Comparison of ENCODE assay signal across 6 mouse cellular contexts in the genomic region with DNA sequence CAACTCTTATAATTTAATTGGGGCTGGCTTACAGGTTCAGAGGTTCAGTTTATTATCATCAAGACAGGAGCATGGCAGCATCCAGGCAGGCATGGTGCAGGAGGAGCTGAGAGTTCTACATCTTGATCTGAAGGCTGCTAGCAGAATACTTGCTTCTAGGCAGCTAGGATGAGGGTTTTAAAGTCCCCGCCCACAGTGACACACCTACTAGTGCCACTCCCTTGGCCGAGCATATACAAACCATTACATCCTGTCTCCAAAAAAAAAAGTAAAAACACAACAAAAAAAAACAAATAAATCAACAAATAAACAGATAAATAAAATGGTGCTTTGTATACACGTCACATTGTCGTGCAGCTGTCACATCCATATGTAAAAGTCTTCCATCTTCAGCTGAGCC. TPM values are rescaled to one million over a fixed set of nuclear protein-coding genes. Genes with fewer than 3 reads are reported as not detected.
DNase-seq lines count a peak whose midpoint lies in the region; ATAC-seq and TF ChIP-seq lines count a peak whose summit lies in the region.
"Not testable (repeated sequence)": the region's sequence is repeated elsewhere in the genome, so short reads cannot be mapped to it uniquely, and the experiment has no call there.

No protein-coding gene starts in this region.

- not testable (repeated sequence) for H3K4me2 ChIP-seq in hindbrain, embryonic 13.5 days; hindbrain, postnatal 0 days (ENCODE audit: low read depth, low read length); liver, embryonic 13.5 days; neural tube, embryonic 13.5 days

- H3K9me3 ChIP-seq in hindbrain, embryonic 13.5 days; hindbrain, postnatal 0 days (ENCODE audit: low read length); liver, embryonic 13.5 days (replicated peaks); neural tube, embryonic 13.5 days: not testable (repeated sequence)

- H3K36me3 ChIP-seq in hindbrain, embryonic 13.5 days; hindbrain, postnatal 0 days (ENCODE audit: insufficient read depth, low read length); liver, embryonic 13.5 days; neural tube, embryonic 13.5 days: not testable (repeated sequence)

- H3K27me3 ChIP-seq in hindbrain, embryonic 13.5 days; hindbrain, postnatal 0 days (ENCODE audit: insufficient read depth, low read length); liver, embryonic 13.5 days; neural tube, embryonic 13.5 days: not testable (repeated sequence)

- not testable (repeated sequence) for TF ChIP-seq CTCF in bone marrow macrophage, adult 2 months (IDR thresholded peaks at IDR 0.05; ENCODE audit: low read depth, low read length); hindbrain, postnatal 0 days (IDR thresholded peaks at IDR 0.05; ENCODE audit: low read depth)

- H3K9ac ChIP-seq in hindbrain, embryonic 13.5 days; hindbrain, postnatal 0 days (replicated peaks; ENCODE audit: low read length); liver, embryonic 13.5 days; neural tube, embryonic 13.5 days: not testable (repeated sequence)

- DNase-seq in hindbrain, postnatal 0 days (ENCODE audit: low spot score): not testable (repeated sequence)
- peak; percentile 14 for DNase-seq in liver, embryonic 13.5 days

- H3K4me1 ChIP-seq in bone marrow macrophage, adult 2 months (ENCODE audit: control insufficient read depth, insufficient read depth, low read length): peaks cover 54% of the 10 kb centered on the region
- peaks cover 40% of the 10 kb centered on the region for H3K4me1 ChIP-seq in hindbrain, embryonic 13.5 days (replicated peaks)
- H3K4me1 ChIP-seq in hindbrain, postnatal 0 days (ENCODE audit: insufficient read depth, low read length): not testable (repeated sequence)
- H3K4me1 ChIP-seq in liver, embryonic 13.5 days (replicated peaks): peaks cover 32% of the 10 kb centered on the region
- H3K4me1 ChIP-seq in neural tube, embryonic 13.5 days (replicated peaks): peaks cover 48% of the 10 kb centered on the region

- peak overlapping the region; percentile 84 for H3K27ac ChIP-seq in bone marrow macrophage, adult 2 months (ENCODE audit: insufficient read depth, low read depth, low read length)
- peak overlapping the region; percentile 66; the same call in 1 of the 2 replicates for H3K27ac ChIP-seq in hindbrain, embryonic 13.5 days
- peak overlapping the region; percentile 63 for H3K27ac ChIP-seq in hindbrain, postnatal 0 days
- not testable (repeated sequence) for H3K27ac ChIP-seq in liver, embryonic 13.5 days
- H3K27ac ChIP-seq in neural tube, embryonic 13.5 days (replicated peaks): peak overlapping the region; percentile 52; the same call in 1 of the 2 replicates

- WGBS in hindbrain, embryonic 13.5 days: 85% methylated on average over 4 of the region's 4 CpGs
- WGBS in hindbrain, postnatal 0 days: 81% methylated on average over 4 of the region's 4 CpGs
- 66% methylated on average over 4 of the region's 4 CpGs for WGBS in liver, embryonic 13.5 days (ENCODE audit: insufficient replicate concordance)
- 82% methylated on average over 4 of the region's 4 CpGs for WGBS in neural tube, embryonic 13.5 days

- ATAC-seq in erythroblast, adult 5-6 weeks (replicated peaks; ENCODE audit: low FRiP score, poor library complexity, severe bottlenecking): peak; percentile 68; the same call in 1 of the 2 replicates
- not testable (repeated sequence) for ATAC-seq in hindbrain, embryonic 13.5 days (ENCODE audit: low FRiP score); hindbrain, postnatal 0 days; neural tube, embryonic 13.5 days (ENCODE audit: low read depth)
- 0 out of 2 replicates have a peak, but pooled peaks have one; percentile 60 for ATAC-seq in liver, embryonic 13.5 days (ENCODE audit: low read depth)

- TF ChIP-seq POLR2A in bone marrow macrophage, adult 2 months (IDR thresholded peaks at IDR 0.05; ENCODE audit: borderline replicate concordance, low read depth, low read length): not testable (repeated sequence)

- not testable (repeated sequence) for H3K4me3 ChIP-seq in bone marrow macrophage, adult 2 months (ENCODE audit: insufficient read depth, low read length); hindbrain, embryonic 13.5 days; hindbrain, postnatal 0 days (ENCODE audit: low read length); liver, embryonic 13.5 days (replicated peaks); neural tube, embryonic 13.5 days

RNA-seq across cellular contexts. Expression of gene Ptpra, which starts 45.0 kb away (rescaled TPM):
- polyA plus RNA-seq in bone marrow macrophage, adult 2 months (2012; ENCODE audit: insufficient read depth, insufficient read length, missing spikeins): 195 and 229 TPM in 2 replicates
- 29.9 and 39.8 TPM in 2 replicates for total RNA-seq in erythroblast, adult 5-6 weeks (2015; ENCODE audit: low replicate concordance)
- total RNA-seq in erythroblast, adult 5-6 weeks (2017; ENCODE audit: low replicate concordance): 42.1 and 53.9 TPM in 2 replicates
- 123 and 126 TPM in 2 replicates for polyA plus RNA-seq in hindbrain, embryonic 13.5 days (2015; fragmentation: Nextera tagmentation; extraction: Ambion mirVana)
- total RNA-seq in hindbrain, postnatal 0 days (2014; rRNA removed): 96.7 and 105 TPM in 2 replicates
- 143 and 145 TPM in 2 replicates for polyA plus RNA-seq in hindbrain, postnatal 0 days (2015; fragmentation: Nextera tagmentation; extraction: Ambion mirVana)
- 29.9 and 34.8 TPM in 2 replicates for polyA plus RNA-seq in liver, embryonic 13.5 days (2015; fragmentation: Nextera tagmentation; extraction: Ambion mirVana)
- polyA plus RNA-seq in neural tube, embryonic 13.5 days (2015; fragmentation: Nextera tagmentation; extraction: Ambion mirVana): 123 and 131 TPM in 2 replicates
